Mouse (Mus musculus) heart, adult 9 months (tissue): ENCODE measurements around the gene Sptbn2.

Experiments used
- DNase-seq, 2 experiments: peaks; one replicate each; pipeline ENCODE4 v3.0.0; 2022; ENCODE audit warnings: low spot score in 2 of 2

The Sptbn2 gene

GRCm38 (mm10) chr19:4782891-4783290 lies 71.9 kb downstream of the Sptbn2 start:
- no peak for DNase-seq

GRCm38 (mm10) chr19:4785206-4785605 lies 74.2 kb downstream of the Sptbn2 start:
- DNase-seq = no peak

- DNase-seq = no peak
Measured at GRCm38 (mm10) chr19:4786313-4786712, 75.3 kb downstream of the Sptbn2 start.

GRCm38 (mm10) chr19:4793281-4793830 lies 82.4 kb downstream of the Sptbn2 start:
- no peak for DNase-seq

GRCm38 (mm10) chr19:4793831-4794422 lies 83.0 kb downstream of the Sptbn2 start, which contains the start of gene Rbm4:
Rbm4 (minus strand) TSS chr19:4793901.
- DNase-seq = peak; percentile 99

GRCm38 (mm10) chr19:4795929-4796328 lies 85.0 kb downstream of the Sptbn2 start:
- no peak for DNase-seq

GRCm38 (mm10) chr19:4797846-4798245 lies 86.9 kb downstream of the Sptbn2 start:
- DNase-seq = no peak

- no peak for DNase-seq
Measured at GRCm38 (mm10) chr19:4799083-4799482, 88.1 kb downstream of the Sptbn2 start.
